Mouse (Mus musculus) T-helper 17 cell (primary cell): ENCODE data around the gene Mtmr4.

Experiments
- in situ Hi-C, 2 experiments: fragments of 300-600 bp; cut with MboI, MseI; formaldehyde crosslinking; loops; 1 replicate in 1 of 2; 2 replicates in 1 of 2; pipeline ENCODE4 v1.15.1; 2025; ENCODE audit warnings: high pct_unique_total_duplicates in 2 of 2

Gene Mtmr4

DNA sequence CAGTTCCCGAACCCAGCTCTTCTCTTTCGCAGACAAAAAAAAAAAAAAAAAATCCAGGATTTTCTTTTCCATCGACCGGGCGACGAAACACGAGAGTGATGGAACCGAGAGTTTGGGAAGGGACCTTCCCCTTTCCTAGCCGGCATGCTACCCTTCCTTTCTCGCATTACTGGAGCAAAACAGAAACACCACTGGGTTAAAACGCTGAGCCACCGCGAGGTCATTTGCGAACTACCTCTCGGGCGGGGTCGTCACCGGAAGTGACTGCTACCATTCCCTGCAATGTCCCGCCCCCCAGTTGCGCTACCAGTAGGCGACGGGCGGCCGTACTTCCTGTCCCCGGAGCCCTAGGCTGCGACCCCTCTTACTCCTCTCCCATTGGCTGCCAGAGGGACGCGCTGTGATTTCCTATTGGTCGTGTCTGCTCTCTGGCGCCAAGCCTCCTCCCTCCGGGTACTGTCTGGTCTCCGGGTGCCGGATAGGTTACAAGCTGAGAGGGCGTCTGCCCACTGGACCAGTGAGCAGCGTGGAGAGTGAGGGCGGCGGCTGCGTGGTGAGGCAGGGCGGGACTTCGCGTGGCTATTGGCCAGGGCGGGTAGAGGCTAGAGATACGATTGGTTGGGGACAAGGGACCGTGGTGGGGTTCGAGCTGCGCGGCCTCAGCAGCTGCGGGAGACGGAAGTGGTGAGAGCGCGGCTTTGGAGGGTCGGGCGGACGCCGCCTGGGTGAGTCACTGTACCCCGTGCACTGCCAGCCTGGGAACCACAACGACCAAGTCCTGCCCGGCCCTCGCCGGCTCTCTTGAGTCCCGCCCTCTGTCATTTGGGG lies at the start of gene Mtmr4:
Mtmr4 (plus strand) TSS at position 637 of the 828 bp plus-strand sequence.
- in situ Hi-C loops: no loop called here

DNA sequence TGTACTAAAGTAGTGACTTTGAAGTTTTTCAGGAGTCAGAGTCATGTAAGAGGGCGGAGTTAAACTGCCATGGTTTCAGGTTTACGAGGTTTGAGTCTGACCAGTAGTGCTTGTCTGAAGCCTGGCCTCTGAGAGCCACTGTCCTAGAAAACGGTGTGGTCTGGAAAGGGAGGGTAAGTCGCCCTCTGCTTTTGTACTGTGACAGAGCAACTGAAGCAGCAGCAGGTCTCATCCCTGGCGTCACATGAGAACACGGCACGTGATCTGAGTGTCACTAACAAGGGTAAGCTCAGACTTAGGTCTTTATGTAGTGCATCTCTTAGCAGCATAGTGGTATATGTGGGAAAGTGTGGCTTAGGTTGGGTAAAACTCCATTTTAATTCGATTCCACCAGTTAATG lies 49.7 kb upstream of the Mtmr4 start:
- in situ Hi-C loops: no loop called here

GRCm38 (mm10) chr11:87542906-87543305 lies 49.1 kb upstream of the Mtmr4 start:
- in situ Hi-C loops: no loop called here

- in situ Hi-C loops: no loop called here
Measured at GRCm38 (mm10) chr11:87553342-87553741, 38.6 kb upstream of the Mtmr4 start.

- in situ Hi-C loops: no loop called here
Measured at GRCm38 (mm10) chr11:87554386-87554785, 37.6 kb upstream of the Mtmr4 start.

GRCm38 (mm10) chr11:87555106-87555703 lies 36.8 kb upstream of the Mtmr4 start:
- in situ Hi-C loops: no loop called here

GRCm38 (mm10) chr11:87561208-87561607 lies 30.8 kb upstream of the Mtmr4 start:
- in situ Hi-C loops: no loop called here

- in situ Hi-C loops: no loop called here
Measured at GRCm38 (mm10) chr11:87566501-87566900, 25.5 kb upstream of the Mtmr4 start, which contains the start of gene Gm11492. Gm11492 (plus strand) TSS chr11:87566653.

GRCm38 (mm10) chr11:87568255-87568953 lies 23.6 kb upstream of the Mtmr4 start, which contains the start of gene Sept4:
Sept4 (plus strand) TSS chr11:87568903.
- in situ Hi-C loops: no loop called here

DNA sequence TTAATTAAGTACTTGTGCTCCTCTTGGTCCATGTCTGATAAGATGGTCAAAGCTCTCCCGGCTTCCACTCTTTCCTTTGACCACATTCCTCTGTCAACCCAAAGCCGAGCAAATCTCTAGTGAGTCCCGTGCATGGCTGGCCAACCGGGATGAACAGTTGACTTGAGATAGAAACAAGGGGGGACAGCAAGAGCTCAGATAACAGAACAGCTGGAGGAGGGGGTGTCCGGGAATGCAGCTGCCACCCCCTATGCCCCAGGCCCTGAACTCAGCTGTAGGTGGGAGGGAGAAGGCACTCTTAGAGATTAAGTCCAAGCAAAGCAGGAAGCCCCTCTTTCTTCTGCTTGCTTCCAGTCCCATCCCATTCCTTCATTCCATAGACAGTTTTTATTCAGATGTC lies 21.2 kb upstream of the Mtmr4 start:
- in situ Hi-C loops: loop anchor here in 1 of 2 experiments (10.0 kb wide), 1 partner anchor 1004 kb away; no protein-coding TSS in a partner anchor

GRCm38 (mm10) chr11:87571361-87571950 lies 20.5 kb upstream of the Mtmr4 start:
- in situ Hi-C loops: loop anchor here in 1 of 2 experiments (10.0 kb wide), 1 partner anchor 1003 kb away; no protein-coding TSS in a partner anchor

GRCm38 (mm10) chr11:87573751-87574150 lies 18.2 kb upstream of the Mtmr4 start:
- in situ Hi-C loops: loop anchor here in 1 of 2 experiments (10.0 kb wide), 1 partner anchor 1001 kb away; no protein-coding TSS in a partner anchor

DNA sequence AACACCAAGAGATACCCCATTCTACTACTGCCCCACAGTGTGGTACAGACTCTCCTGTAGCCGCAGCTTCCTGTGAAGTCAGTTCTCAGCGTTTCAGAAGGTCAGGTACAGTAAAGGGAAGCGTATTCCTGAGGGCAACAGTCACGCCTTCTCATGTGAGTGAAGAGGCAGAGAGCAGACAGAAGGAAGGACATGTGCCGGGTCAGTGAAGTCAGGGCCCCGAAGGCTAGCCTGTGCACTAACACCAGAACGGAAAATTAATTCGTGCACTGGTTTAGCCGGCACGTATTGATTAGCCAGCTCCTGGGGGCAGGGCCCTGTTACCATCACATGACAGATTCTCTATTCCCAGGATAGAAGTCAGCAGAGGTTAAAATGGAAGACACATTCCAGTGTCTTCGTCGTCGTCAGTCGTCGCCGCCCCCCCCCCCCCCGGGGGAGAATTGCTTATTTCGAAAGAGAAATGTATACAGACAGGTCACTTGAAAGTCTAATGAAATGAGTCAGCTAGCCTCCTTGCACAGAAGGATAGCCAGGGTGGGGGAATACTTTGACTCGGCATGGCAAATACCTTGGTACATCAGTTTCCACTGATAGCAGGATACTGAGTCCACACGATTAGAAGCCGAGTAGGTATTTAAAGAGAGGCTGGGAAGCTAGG lies 17.3 kb upstream of the Mtmr4 start:
- in situ Hi-C loops: loop anchor here in 1 of 2 experiments (10.0 kb wide), 1 partner anchor 1000 kb away; no protein-coding TSS in a partner anchor

DNA sequence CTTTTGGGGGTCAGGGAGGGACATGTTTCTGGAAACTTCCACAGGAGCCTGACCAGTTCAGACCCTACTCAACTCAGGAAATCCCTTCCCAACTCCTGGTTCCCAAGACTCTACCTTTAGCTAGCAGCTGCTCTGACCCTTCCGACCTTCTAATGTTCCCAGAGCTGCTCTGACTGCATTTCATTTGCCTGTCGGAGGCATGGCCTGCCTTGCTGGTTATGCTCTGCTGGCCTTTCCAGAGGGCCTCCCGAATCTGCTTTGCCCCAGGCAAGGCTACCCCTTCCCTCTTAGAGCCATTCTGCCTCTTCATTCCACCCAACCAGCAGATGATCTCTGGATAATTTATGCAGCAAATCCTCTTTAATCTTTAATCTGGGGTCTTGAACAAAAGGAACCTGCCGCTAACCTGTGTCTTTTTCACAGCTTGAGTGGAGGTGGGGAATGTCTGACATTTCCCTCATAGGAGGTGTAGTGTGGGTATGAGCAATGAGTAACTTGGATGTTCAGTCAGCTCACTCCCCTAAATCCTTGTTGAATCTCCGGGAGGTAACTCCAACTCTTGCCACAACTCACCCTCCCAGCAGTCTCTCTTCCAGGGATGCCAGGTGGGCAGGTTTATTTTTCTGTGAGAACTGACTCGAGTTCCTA lies 14.2 kb upstream of the Mtmr4 start:
- in situ Hi-C loops: loop anchor here in 1 of 2 experiments (10.0 kb wide), 1 partner anchor 997 kb away; no protein-coding TSS in a partner anchor

- in situ Hi-C loops: loop anchor here in 1 of 2 experiments (10.0 kb wide), 1 partner anchor 996 kb away; no protein-coding TSS in a partner anchor
Measured at GRCm38 (mm10) chr11:87578249-87578962, 13.6 kb upstream of the Mtmr4 start.

DNA sequence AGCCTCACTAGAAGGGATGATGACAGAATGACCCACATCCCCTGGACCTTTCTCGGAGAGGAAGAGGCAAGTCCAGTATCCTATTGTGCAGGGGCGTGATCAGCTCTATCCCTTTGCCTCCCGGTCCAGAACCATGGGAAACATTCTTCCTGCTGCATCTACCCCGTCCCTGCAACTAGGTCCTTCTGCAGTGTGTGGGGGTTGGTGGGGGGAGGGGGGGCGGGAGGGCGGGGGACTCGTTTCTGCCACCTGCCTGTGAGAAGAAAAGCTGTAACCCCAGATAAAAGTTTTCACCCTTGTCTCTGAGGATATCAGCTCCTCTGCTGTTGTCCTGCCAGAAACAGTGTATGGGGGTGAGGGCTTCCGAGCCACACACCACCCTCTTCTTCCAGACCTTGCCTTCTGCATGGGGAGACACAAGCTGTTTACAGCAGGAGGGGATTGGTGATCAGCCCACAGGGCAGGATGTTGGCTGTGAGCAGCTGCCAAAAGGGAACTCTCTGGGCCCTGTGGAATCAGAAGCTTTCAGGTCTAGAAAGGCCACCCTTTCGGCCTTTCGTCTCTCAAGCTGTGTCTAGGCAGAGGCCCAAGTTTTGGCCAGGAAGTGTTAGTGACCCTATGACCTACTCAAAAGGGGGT lies 12.9 kb upstream of the Mtmr4 start:
- in situ Hi-C loops: loop anchor here in 1 of 2 experiments (10.0 kb wide), 1 partner anchor 996 kb away; no protein-coding TSS in a partner anchor

DNA sequence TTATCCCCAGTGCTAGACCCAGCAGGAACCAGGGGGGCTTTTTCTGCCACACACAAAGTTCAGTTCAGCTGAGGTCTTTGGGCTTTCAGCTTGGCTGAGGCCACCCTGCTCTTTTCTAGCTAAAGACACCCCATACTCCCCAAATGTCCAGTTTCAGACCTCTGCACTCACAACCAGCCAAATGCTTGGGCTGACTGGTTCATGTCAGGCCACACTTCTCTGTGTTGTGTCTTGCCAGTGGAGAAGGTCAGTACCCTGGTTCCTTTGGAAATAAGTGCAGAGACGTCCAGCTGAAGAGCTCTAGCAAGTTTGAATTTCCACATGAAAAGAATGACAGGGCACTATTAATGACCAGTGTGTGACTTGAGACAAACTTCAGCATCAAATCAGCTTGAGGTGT lies 12.2 kb upstream of the Mtmr4 start:
- in situ Hi-C loops: loop anchor here in 1 of 2 experiments (10.0 kb wide), 1 partner anchor 995 kb away; no protein-coding TSS in a partner anchor

DNA sequence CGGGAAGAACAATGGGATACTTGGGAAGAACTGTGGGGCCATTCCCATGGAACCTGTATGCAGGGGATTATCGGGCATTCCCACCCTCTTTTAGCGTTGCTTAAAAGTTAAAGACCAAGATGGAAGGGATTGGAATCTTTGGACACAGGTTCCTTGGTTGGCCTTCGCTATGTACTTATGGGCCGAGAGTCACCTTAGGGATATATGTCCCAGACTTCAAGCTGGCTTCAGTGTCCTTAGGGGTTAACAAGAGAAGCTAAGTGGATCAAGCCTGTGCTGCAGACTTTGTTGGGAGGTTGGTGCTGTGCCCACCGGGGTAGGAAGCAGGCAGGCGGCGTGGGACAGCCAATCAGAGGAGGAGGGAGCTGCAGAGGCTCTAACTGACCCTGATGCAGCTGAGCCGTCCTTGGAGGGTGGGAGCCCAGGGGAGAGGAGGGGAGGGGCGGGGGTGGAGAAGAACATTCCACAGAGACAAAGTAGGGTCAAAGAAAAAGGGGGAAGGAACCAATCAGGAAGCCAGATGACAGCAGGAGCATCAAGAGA lies 11.3 kb upstream of the Mtmr4 start:
- in situ Hi-C loops: no loop called here
